Mouse (Mus musculus): ENCODE measurements around the gene Dhx15.

The Dhx15 gene

DNA sequence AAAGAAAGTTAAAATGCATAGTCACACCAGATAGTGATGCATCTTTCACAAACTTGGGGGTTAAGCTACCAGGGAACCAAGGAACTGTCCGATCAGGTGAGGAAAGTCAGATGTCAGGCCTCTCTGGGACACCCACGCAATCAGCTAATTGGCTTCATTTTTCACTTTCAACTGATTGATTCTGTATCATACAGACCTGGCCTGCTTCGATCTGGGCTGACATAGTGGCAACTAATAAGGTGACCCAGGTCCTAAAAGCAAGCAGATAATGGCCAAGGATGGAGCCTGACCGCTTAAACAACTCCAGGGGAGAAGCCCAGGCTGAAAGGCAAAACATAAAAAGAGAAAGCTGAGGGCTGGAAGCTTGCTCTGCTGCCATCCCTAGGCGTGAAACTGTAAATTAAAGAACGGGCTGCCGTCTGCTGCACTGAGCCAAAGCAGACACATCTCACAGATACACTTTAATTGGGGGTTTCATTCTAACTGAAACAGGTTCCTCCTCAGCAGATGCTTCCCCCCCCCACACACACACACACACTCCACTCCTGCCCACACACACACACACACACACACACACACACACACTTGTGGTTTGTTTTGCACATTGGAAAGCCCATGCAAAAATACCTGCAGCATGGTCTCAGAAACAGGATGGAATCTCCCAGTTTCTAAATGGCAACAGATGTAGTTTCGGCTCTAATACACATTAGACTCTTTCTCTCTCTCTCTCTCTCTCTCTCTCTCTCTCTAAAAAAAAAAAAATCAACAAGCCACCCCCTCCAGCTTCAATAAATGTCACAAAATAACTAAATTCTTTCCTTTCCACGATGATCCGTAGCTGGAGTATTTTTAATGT lies 79.3 kb downstream of the Dhx15 start:
- no peak for DNase-seq
